Comparison of ENCODE assay signal across 11 mouse cellular contexts in the genomic region with DNA sequence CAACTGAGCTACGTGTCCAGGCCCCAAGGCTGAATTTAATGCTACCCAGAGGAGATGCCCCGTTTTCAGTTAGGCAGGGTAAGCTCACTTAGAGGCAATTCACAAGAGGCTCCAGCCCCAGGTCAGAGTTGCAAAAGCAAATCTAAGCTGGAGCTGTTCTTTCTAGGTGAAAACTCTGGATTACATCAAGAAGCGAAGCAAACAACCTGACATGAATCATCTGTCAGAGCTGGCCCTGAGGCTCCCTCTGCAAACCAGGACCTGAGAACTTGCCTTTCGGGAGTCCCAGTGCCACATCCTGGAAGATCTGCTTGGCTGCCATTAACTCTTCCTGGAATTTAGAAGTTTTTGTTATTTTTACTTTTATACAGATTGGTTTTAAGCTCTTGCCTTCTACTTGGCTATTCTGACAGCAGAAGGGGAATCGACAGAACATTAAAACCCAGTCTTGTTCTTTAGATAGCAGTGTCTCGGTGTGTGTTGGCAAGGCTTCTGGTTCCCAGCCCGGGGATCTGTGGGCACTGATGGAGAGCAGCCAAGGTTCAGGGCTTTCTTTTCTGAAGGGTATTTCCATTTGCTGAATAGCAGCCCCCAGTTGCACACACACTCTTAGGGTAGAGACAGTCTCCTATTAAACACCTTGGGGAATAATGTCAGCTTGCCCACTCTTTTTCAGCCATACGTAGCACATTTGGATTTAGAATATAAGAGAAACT. TPM values are rescaled to one million over a fixed set of nuclear protein-coding genes. Genes with fewer than 3 reads are reported as not detected.
DNase-seq lines count a peak whose midpoint lies in the region; ATAC-seq and TF ChIP-seq lines count a peak whose summit lies in the region.
"Had no signal": no experiment of that assay in that cellular context is flagged by ENCODE, and none has a peak within 500 bp of the region (broad histone marks: within the 10 kb centered on the region; RNA-seq: fewer than 3 reads in every experiment).

No protein-coding gene starts in this region.

- WGBS in hindbrain, embryonic 16.5 days, result 63% methylated on average over 8 of the region's 8 CpGs
- WGBS in hindbrain, embryonic 12.5 days, result 90% methylated on average over 8 of the region's 8 CpGs
- WGBS in kidney, embryonic 15.5 days, result 81% methylated on average over 8 of the region's 8 CpGs

- no peaks in the 10 kb centered on the region for H3K27me3 ChIP-seq in hindbrain, embryonic 16.5 days (replicated peaks; ENCODE audit: control insufficient read depth, insufficient read depth, low read length)
- no peaks in the 10 kb centered on the region for H3K27me3 ChIP-seq in hindbrain, embryonic 12.5 days
- no peaks in the 10 kb centered on the region for H3K27me3 ChIP-seq in Patski
- no peaks in the 10 kb centered on the region for H3K27me3 ChIP-seq in kidney, embryonic 15.5 days
- H3K27me3 ChIP-seq: embryonic facial prominence, embryonic 15.5 days had no signal

- no peak for TF ChIP-seq CTCF in Patski (IDR thresholded peaks at IDR 0.05)
- TF ChIP-seq CTCF in layer of hippocampus, adult 2 months (conservative IDR thresholded peaks at IDR 0.05), result no peak

- H3K9me3 ChIP-seq in hindbrain, embryonic 16.5 days (ENCODE audit: control insufficient read depth, low read length), result no peaks in the 10 kb centered on the region
- H3K9me3 ChIP-seq in hindbrain, embryonic 12.5 days (replicated peaks), result no peaks in the 10 kb centered on the region
- H3K9me3 ChIP-seq in kidney, embryonic 15.5 days (replicated peaks), result no peaks in the 10 kb centered on the region
- H3K9me3 ChIP-seq: embryonic facial prominence, embryonic 15.5 days had no signal

- peaks cover 67% of the 10 kb centered on the region for H3K36me3 ChIP-seq in hindbrain, embryonic 16.5 days (ENCODE audit: control insufficient read depth, insufficient read depth, low read length)
- H3K36me3 ChIP-seq in hindbrain, embryonic 12.5 days, result peaks cover 93% of the 10 kb centered on the region
- H3K36me3 ChIP-seq in kidney, embryonic 15.5 days, result peaks cover 100% of the 10 kb centered on the region

- in situ Hi-C loops in Patski (cut with MboI; ENCODE audit: low pct_unique_long_range_greater_than_20kb), result no loop called here

- no peak overlapping the region for H3K9ac ChIP-seq in hindbrain, embryonic 16.5 days (ENCODE audit: low read depth, low read length)
- H3K9ac ChIP-seq in hindbrain, embryonic 12.5 days, result no peak overlapping the region
- no peak overlapping the region for H3K9ac ChIP-seq in kidney, embryonic 15.5 days
- H3K9ac ChIP-seq: embryonic facial prominence, embryonic 15.5 days had no signal

- peaks cover 7% of the 10 kb centered on the region for H3K4me1 ChIP-seq in hindbrain, embryonic 16.5 days (ENCODE audit: control insufficient read depth, insufficient read depth, low read depth, low read length)
- no peaks in the 10 kb centered on the region for H3K4me1 ChIP-seq in hindbrain, embryonic 12.5 days
- H3K4me1 ChIP-seq in kidney, embryonic 15.5 days, result no peaks in the 10 kb centered on the region

- H3K4me3 ChIP-seq in hindbrain, embryonic 16.5 days (ENCODE audit: low read length), result no peak overlapping the region
- no peak overlapping the region for H3K4me3 ChIP-seq in hindbrain, embryonic 12.5 days
- H3K4me3 ChIP-seq in layer of hippocampus, adult 2 months, result no peak overlapping the region
- no peak overlapping the region for H3K4me3 ChIP-seq in kidney, embryonic 15.5 days (replicated peaks)
- H3K4me3 ChIP-seq: embryonic facial prominence, embryonic 15.5 days had no signal

- ATAC-seq in cerebellum, adult (ENCODE audit: insufficient number of reproducible peaks, low FRiP score, low TSS enrichment), result no peak
- ATAC-seq in hindbrain, embryonic 16.5 days, result peak; percentile 68
- ATAC-seq in hindbrain, embryonic 12.5 days (ENCODE audit: low FRiP score), result no peak
- ATAC-seq in Patski, result peak; percentile 48
- no peak for ATAC-seq in kidney, embryonic 15.5 days (replicated peaks; ENCODE audit: low FRiP score)

- CTCF ChIA-PET in Patski (lab: Charles Lee), result interaction anchor here (0.9 to 3.5 kb wide), 3 partner anchors 9 to 155 kb away, joined by 3 to 10 read pairs (median 9); no protein-coding TSS in a partner anchor

- DNase-seq in cerebellum, adult 18-20 months, result peak; percentile 52 to 54
- no peak for DNase-seq in Patski (ENCODE audit: low read depth, low spot score)
- peak in 1 of 2 experiments; percentile 36 for DNase-seq in layer of hippocampus, adult 2 months (ENCODE audit: low spot score in 2 of 2)
- no peak for DNase-seq in kidney, postnatal 14 days
- DNase-seq: kidney, postnatal 36 days had no signal

- H3K27ac ChIP-seq in hindbrain, embryonic 16.5 days (ENCODE audit: low read depth, low read length), result peak overlapping the region; percentile 56
- H3K27ac ChIP-seq in hindbrain, embryonic 12.5 days, result no peak overlapping the region
- H3K27ac ChIP-seq in layer of hippocampus, adult 2 months, result peak overlapping the region; percentile 81
- no peak overlapping the region for H3K27ac ChIP-seq in kidney, embryonic 15.5 days
- H3K27ac ChIP-seq: embryonic facial prominence, embryonic 15.5 days; macrophage had no signal

- H3K4me2 ChIP-seq in hindbrain, embryonic 16.5 days (ENCODE audit: low read length), result no peak overlapping the region
- no peak overlapping the region for H3K4me2 ChIP-seq in hindbrain, embryonic 12.5 days (replicated peaks)
- H3K4me2 ChIP-seq in kidney, embryonic 15.5 days, result no peak overlapping the region
- H3K4me2 ChIP-seq: embryonic facial prominence, embryonic 15.5 days had no signal

- POLR2A ChIA-PET in Patski (lab: Charles Lee), result interaction anchor here (1.6 to 3.0 kb wide), 3 partner anchors 8 to 152 kb away, joined by 3 to 8 read pairs (median 4); no protein-coding TSS in a partner anchor

RNA-seq across cellular contexts. Expression of a gene that starts 14.4 kb away (rescaled TPM):
- polyA plus RNA-seq in hindbrain, embryonic 16.5 days (2015; fragmentation: Nextera tagmentation; extraction: Ambion mirVana), result 3.8 and 4.5 TPM in 2 replicates
- polyA plus RNA-seq in hindbrain, embryonic 12.5 days (2016; fragmentation: Nextera tagmentation; extraction: Ambion mirVana), result 4.6 and 4.9 TPM in 2 replicates
- 4.5 TPM for polyA plus RNA-seq in Patski (2021)
- 1 to 10 TPM; 4.9 to 5.4 TPM for total RNA-seq in layer of hippocampus, adult 2 months (2021)
- polyA plus RNA-seq in kidney, embryonic 15.5 days (2015; fragmentation: Nextera tagmentation; extraction: Ambion mirVana), result 3.1 and 3.5 TPM in 2 replicates

RNA-seq across cellular contexts. Expression of a gene that starts 14.9 kb away (rescaled TPM):
- polyA plus RNA-seq in hindbrain, embryonic 16.5 days (2015; fragmentation: Nextera tagmentation; extraction: Ambion mirVana), result 53.2 and 59.1 TPM in 2 replicates
- polyA plus RNA-seq in hindbrain, embryonic 12.5 days (2016; fragmentation: Nextera tagmentation; extraction: Ambion mirVana), result 99.2 and 108 TPM in 2 replicates
- polyA plus RNA-seq in Patski (2021), result 36.5 TPM
- total RNA-seq in layer of hippocampus, adult 2 months (2021), result 10 to 100 TPM; 24.3 to 26.6 TPM
- 121 and 138 TPM in 2 replicates for polyA plus RNA-seq in kidney, embryonic 15.5 days (2015; fragmentation: Nextera tagmentation; extraction: Ambion mirVana)

Comparison
In these comparisons a context has a peak if more than half of its experiments do, and no peak if none do; other contexts are left out.
1. ATAC-seq: peak in hindbrain, embryonic 16.5 days (single experiment) and Patski (single experiment); none in cerebellum, adult (single experiment), hindbrain, embryonic 12.5 days (single experiment) and kidney, embryonic 15.5 days (single experiment).
2. H3K27ac ChIP-seq: peak in hindbrain, embryonic 16.5 days (single experiment) and layer of hippocampus, adult 2 months (single experiment); none in hindbrain, embryonic 12.5 days (single experiment) and kidney, embryonic 15.5 days (single experiment).
3. DNase-seq: peak in cerebellum, adult 18-20 months (2 of 2); none in Patski (single experiment) and kidney, postnatal 14 days (single experiment).